Mouse (Mus musculus): ENCODE measurements around the gene Rims4.

DNA sequence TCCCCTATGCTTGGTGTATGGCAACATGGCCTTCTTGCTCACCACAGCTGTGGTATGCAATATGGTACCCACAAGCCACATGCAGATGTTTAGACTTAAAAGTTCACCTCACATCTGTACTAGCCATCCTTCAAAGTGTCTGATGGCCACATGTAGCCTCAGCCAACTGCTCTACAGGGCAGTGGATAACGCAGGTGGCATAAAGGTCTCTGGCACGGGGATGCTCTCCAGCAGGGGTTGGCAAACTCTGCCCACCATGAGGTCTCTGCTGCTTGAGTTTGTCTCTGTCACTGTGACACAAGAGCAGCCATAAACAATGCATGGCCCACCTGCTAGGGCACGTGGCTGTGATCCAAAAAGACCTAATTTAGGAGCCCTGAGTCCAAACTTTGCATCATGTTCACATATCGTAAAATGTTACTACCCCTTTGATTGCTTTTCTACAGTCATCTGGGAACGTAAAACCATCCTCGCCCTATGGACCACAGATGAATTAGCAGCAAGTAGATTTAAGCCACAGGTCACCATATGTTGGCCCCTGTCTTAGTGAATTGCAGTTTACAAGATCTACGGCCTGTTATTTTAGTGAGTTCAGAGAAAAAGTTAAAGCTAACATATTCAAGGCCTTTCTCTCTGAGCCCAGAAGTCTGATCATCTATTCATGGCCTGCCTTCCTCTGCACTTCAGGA lies 35.3 kb upstream of the Rims4 start:
- no peak for TF ChIP-seq CTCF (IDR thresholded peaks at IDR 0.05; ENCODE audit: insufficient read depth, low read length)
- TF ChIP-seq POLR2A (IDR thresholded peaks at IDR 0.05; ENCODE audit: borderline replicate concordance, extremely low read depth, low read depth, low read length) = no peak
